In genomic region chr3:86093907-86094306, GRCm38 (mm10) we compare ENCODE assay signal across 13 mouse cellular contexts. TPM values are rescaled to one million over a fixed set of nuclear protein-coding genes. Genes with fewer than 3 reads are reported as not detected.
DNase-seq lines count a peak whose midpoint lies in the region; ATAC-seq and TF ChIP-seq lines count a peak whose summit lies in the region.
"Had no signal": no experiment of that assay in that cellular context is flagged by ENCODE, and none has a peak within 500 bp of the region (broad histone marks: within the 10 kb centered on the region; RNA-seq: fewer than 3 reads in every experiment).

No protein-coding gene starts in this region.

- H3K27ac ChIP-seq in heart, embryonic 10.5 days, result no peak overlapping the region
- H3K27ac ChIP-seq in heart, adult 2 months, result no peak overlapping the region
- peak overlapping the region; percentile 79 for H3K27ac ChIP-seq in embryonic facial prominence, embryonic 10.5 days (replicated peaks)
- 0 out of 2 replicates have a peak overlapping the region, but pooled peaks have one; percentile 11 for H3K27ac ChIP-seq in forebrain, embryonic 15.5 days (replicated peaks)
- 0 out of 2 replicates have a peak overlapping the region, but pooled peaks have one; percentile 22 for H3K27ac ChIP-seq in limb, embryonic 13.5 days

- no peak for TF ChIP-seq POLR2A in heart, adult 2 months (IDR thresholded peaks at IDR 0.05; ENCODE audit: insufficient read depth, low read depth, low read length)

- no peak overlapping the region for H3K4me3 ChIP-seq in heart, embryonic 10.5 days
- H3K4me3 ChIP-seq in heart, adult 2 months, result no peak overlapping the region
- no peak overlapping the region for H3K4me3 ChIP-seq in embryonic facial prominence, embryonic 10.5 days
- H3K4me3 ChIP-seq in forebrain, embryonic 15.5 days, result no peak overlapping the region
- no peak overlapping the region for H3K4me3 ChIP-seq in limb, embryonic 13.5 days

- no peak for ATAC-seq in forebrain, embryonic 15.5 days (replicated peaks)
- no peak for ATAC-seq in limb, embryonic 13.5 days (ENCODE audit: low FRiP score, low read depth)
- no peak for ATAC-seq in erythroblast, adult 5-6 weeks (replicated peaks; ENCODE audit: low FRiP score, poor library complexity, severe bottlenecking)
- ATAC-seq: activated CD4-positive, CD25-positive, alpha-beta regulatory T cell, adult 4 months; intestine, embryonic 16.5 days had no signal

- no peaks in the 10 kb centered on the region for H3K9me3 ChIP-seq in heart, embryonic 10.5 days
- H3K9me3 ChIP-seq in embryonic facial prominence, embryonic 10.5 days, result no peaks in the 10 kb centered on the region
- no peaks in the 10 kb centered on the region for H3K9me3 ChIP-seq in forebrain, embryonic 15.5 days
- H3K9me3 ChIP-seq in limb, embryonic 13.5 days, result no peaks in the 10 kb centered on the region

- WGBS in heart, embryonic 10.5 days, result 87% methylated on average over 5 of the region's 5 CpGs
- WGBS in heart, adult 2 months, result 94% methylated on average over 5 of the region's 5 CpGs
- WGBS in embryonic facial prominence, embryonic 10.5 days, result 75% methylated on average over 5 of the region's 5 CpGs
- 73% methylated on average over 5 of the region's 5 CpGs for WGBS in forebrain, embryonic 15.5 days
- WGBS in limb, embryonic 13.5 days, result 64% methylated on average over 5 of the region's 5 CpGs

- no peaks in the 10 kb centered on the region for H3K27me3 ChIP-seq in heart, embryonic 10.5 days (ENCODE audit: insufficient read depth, poor library complexity, severe bottlenecking)
- H3K27me3 ChIP-seq in heart, adult 2 months (ENCODE audit: control insufficient read depth, insufficient read depth, low read length), result no peaks in the 10 kb centered on the region
- no peaks in the 10 kb centered on the region for H3K27me3 ChIP-seq in embryonic facial prominence, embryonic 10.5 days (replicated peaks; ENCODE audit: low read depth, poor library complexity, severe bottlenecking)
- H3K27me3 ChIP-seq in forebrain, embryonic 15.5 days, result no peaks in the 10 kb centered on the region
- H3K27me3 ChIP-seq in limb, embryonic 13.5 days, result no peaks in the 10 kb centered on the region

- H3K79me2 ChIP-seq in heart, adult 2 months (replicated peaks; ENCODE audit: control insufficient read depth, insufficient read depth, low read length), result no peaks in the 10 kb centered on the region

- peak; percentile 48 for DNase-seq in heart, embryonic 10.5 days (ENCODE audit: low spot score)
- no peak for DNase-seq in heart, adult 2 months
- no peak for DNase-seq in embryonic facial prominence, embryonic 10.5 days (ENCODE audit: low spot score)
- no peak for DNase-seq in spleen, postnatal 36 days (ENCODE audit: low spot score in 2 of 2)
- no peak for DNase-seq in embryo, embryonic 9.5 days (ENCODE audit: extremely low spot score)
- DNase-seq: gastrocnemius, postnatal 14 days; layer of hippocampus, postnatal 36 days; left cerebral cortex, postnatal 4 days had no signal

- TF ChIP-seq EP300 in heart, adult 2 months (IDR thresholded peaks at IDR 0.05; ENCODE audit: insufficient read depth, low read depth, low read length), result no peak

- no peaks in the 10 kb centered on the region for H3K4me1 ChIP-seq in heart, embryonic 10.5 days
- no peaks in the 10 kb centered on the region for H3K4me1 ChIP-seq in heart, adult 2 months (ENCODE audit: control insufficient read depth, insufficient read depth, low read length)
- H3K4me1 ChIP-seq in embryonic facial prominence, embryonic 10.5 days, result peaks cover 30% of the 10 kb centered on the region
- H3K4me1 ChIP-seq in forebrain, embryonic 15.5 days, result peaks cover 15% of the 10 kb centered on the region
- H3K4me1 ChIP-seq in limb, embryonic 13.5 days, result peaks cover 28% of the 10 kb centered on the region

- H3K9ac ChIP-seq in heart, adult 2 months (ENCODE audit: low read depth, low read length), result no peak overlapping the region
- no peak overlapping the region for H3K9ac ChIP-seq in forebrain, embryonic 15.5 days (replicated peaks)
- H3K9ac ChIP-seq in limb, embryonic 13.5 days, result no peak overlapping the region

- TF ChIP-seq CTCF in heart, adult 2 months (IDR thresholded peaks at IDR 0.05), result no peak

- 0 out of 2 replicates have a peak, but pooled peaks cover 2% of the 10 kb centered on the region for H3K36me3 ChIP-seq in heart, embryonic 10.5 days
- no peaks in the 10 kb centered on the region for H3K36me3 ChIP-seq in heart, adult 2 months (ENCODE audit: control insufficient read depth, insufficient read depth, low read length)
- 0 out of 2 replicates have a peak, but pooled peaks cover 4% of the 10 kb centered on the region for H3K36me3 ChIP-seq in embryonic facial prominence, embryonic 10.5 days (replicated peaks)
- no peaks in the 10 kb centered on the region for H3K36me3 ChIP-seq in forebrain, embryonic 15.5 days
- peaks cover 5% of the 10 kb centered on the region; the same call in 1 of the 2 replicates for H3K36me3 ChIP-seq in limb, embryonic 13.5 days

- intact Hi-C loops in heart, adult 2 months (cut with DNase I), result no loop called here

- no peak overlapping the region for H3K4me2 ChIP-seq in forebrain, embryonic 15.5 days (replicated peaks)
- H3K4me2 ChIP-seq in limb, embryonic 13.5 days (replicated peaks), result no peak overlapping the region

RNA-seq across cellular contexts. Expression of gene Rps3a1, which starts 48.6 kb away (rescaled TPM):
- polyA plus RNA-seq in heart, embryonic 10.5 days (2016; fragmentation: Nextera tagmentation; extraction: Ambion mirVana), result 903 and 1,025 TPM in 2 replicates
- total RNA-seq in heart, adult 2 months (2021), result 100 to 1,000 TPM; 482 to 538 TPM
- polyA plus RNA-seq in heart, adult 2 months (2012; rRNA removed), result 186 and 373 TPM in 2 replicates
- polyA plus RNA-seq in embryonic facial prominence, embryonic 10.5 days (2016; fragmentation: Nextera tagmentation; extraction: Ambion mirVana), result 1,198 and 1,219 TPM in 2 replicates
- 707 and 713 TPM in 2 replicates for polyA plus RNA-seq in forebrain, embryonic 15.5 days (2015; fragmentation: Nextera tagmentation; extraction: Ambion mirVana)
- 1,282 and 1,324 TPM in 2 replicates for polyA plus RNA-seq in limb, embryonic 13.5 days (2015; fragmentation: Nextera tagmentation; extraction: Ambion mirVana)
- total RNA-seq in erythroblast, adult 5-6 weeks (2015; ENCODE audit: low replicate concordance), result 667 and 844 TPM in 2 replicates
- total RNA-seq in erythroblast, adult 5-6 weeks (2017; ENCODE audit: low replicate concordance), result 933 and 1,033 TPM in 2 replicates

Comparison
In these comparisons a context has a peak if more than half of its experiments do, and no peak if none do; other contexts are left out.
1. H3K27ac ChIP-seq: peak in embryonic facial prominence, embryonic 10.5 days (single experiment), forebrain, embryonic 15.5 days (single experiment) and limb, embryonic 13.5 days (single experiment); none in heart, embryonic 10.5 days (single experiment) and heart, adult 2 months (single experiment).